Mouse (Mus musculus) limb, embryonic 11.5 days (tissue): Measurements from ENCODE around the gene Ankrd34a. TPM values are rescaled to one million over a fixed set of nuclear protein-coding genes. Genes with fewer than 3 reads are reported as not detected.

Experiments used
- polyA plus RNA-seq: library from polyadenylated mRNA; unstranded; fragments of >200 nt; fragmentation: Nextera tagmentation; extraction: Ambion mirVana; gene quantifications from 2 replicates; pipeline ENCODE4 v1.2.1, GENCODE M21; 2014

Ankrd34a gene
- polyA plus RNA-seq, 1 experiment from 2014 or later, result 1.7 TPM

Other genes starting within 250 kb of the Ankrd34a start
- not detected in 2 replicates for gene BC107364, start 144.3 kb upstream of the Ankrd34a start, polyA plus RNA-seq
- gene Hfe2, start 71.5 kb upstream of the Ankrd34a start, polyA plus RNA-seq, result 1.7 and 1.8 TPM in 2 replicates
- gene Txnip, start 38.7 kb upstream of the Ankrd34a start, polyA plus RNA-seq, result 54.4 and 57.9 TPM in 2 replicates
- 0.69 and 1.0 TPM in 2 replicates for gene Gm16253, start 19.7 kb upstream of the Ankrd34a start, polyA plus RNA-seq
- gene Polr3gl, start 2.5 kb upstream of the Ankrd34a start, polyA plus RNA-seq, result 18.8 and 22.8 TPM in 2 replicates
- 5.7 and 6.4 TPM in 2 replicates for gene Lix1l, start 4.5 kb downstream of the Ankrd34a start, polyA plus RNA-seq
- gene Rbm8a, start 33.3 kb downstream of the Ankrd34a start, polyA plus RNA-seq, result 240 and 241 TPM in 2 replicates
- gene Pex11b, start 38.7 kb downstream of the Ankrd34a start, polyA plus RNA-seq, result 48.4 and 49.2 TPM in 2 replicates
- gene Gm42957, start 38.8 kb downstream of the Ankrd34a start, polyA plus RNA-seq, result 0.11 and 0.34 TPM in 2 replicates
- 0.92 and 0.96 TPM in 2 replicates for gene Itga10, start 48.9 kb downstream of the Ankrd34a start, polyA plus RNA-seq
- 0.31 and 0.45 TPM in 2 replicates for gene Ankrd35, start 73.5 kb downstream of the Ankrd34a start, polyA plus RNA-seq
- gene Pias3, start 99.7 kb downstream of the Ankrd34a start, polyA plus RNA-seq, result 41.4 and 42.8 TPM in 2 replicates
- gene Nudt17, start 111.9 kb downstream of the Ankrd34a start, polyA plus RNA-seq, result 8.9 and 10.8 TPM in 2 replicates
- gene Polr3c, start 131.0 kb downstream of the Ankrd34a start, polyA plus RNA-seq, result 38.1 and 42.8 TPM in 2 replicates
- 70.0 and 70.7 TPM in 2 replicates for gene Rnf115, start 131.0 kb downstream of the Ankrd34a start, polyA plus RNA-seq
- gene Pdzk1, start 232.6 kb downstream of the Ankrd34a start, polyA plus RNA-seq, result not detected in 2 replicates
- gene Cd160, start 232.7 kb downstream of the Ankrd34a start, polyA plus RNA-seq, result 0.20 and 0.21 TPM in 2 replicates